Mouse (Mus musculus): Measurements from ENCODE around the gene Atp5d. TPM values are rescaled to one million over a fixed set of nuclear protein-coding genes. Genes with fewer than 3 reads are reported as not detected.

The Atp5d gene
- total RNA-seq, 2 experiments from 2014 or later: 1,168 to 1,183 TPM

DNA sequence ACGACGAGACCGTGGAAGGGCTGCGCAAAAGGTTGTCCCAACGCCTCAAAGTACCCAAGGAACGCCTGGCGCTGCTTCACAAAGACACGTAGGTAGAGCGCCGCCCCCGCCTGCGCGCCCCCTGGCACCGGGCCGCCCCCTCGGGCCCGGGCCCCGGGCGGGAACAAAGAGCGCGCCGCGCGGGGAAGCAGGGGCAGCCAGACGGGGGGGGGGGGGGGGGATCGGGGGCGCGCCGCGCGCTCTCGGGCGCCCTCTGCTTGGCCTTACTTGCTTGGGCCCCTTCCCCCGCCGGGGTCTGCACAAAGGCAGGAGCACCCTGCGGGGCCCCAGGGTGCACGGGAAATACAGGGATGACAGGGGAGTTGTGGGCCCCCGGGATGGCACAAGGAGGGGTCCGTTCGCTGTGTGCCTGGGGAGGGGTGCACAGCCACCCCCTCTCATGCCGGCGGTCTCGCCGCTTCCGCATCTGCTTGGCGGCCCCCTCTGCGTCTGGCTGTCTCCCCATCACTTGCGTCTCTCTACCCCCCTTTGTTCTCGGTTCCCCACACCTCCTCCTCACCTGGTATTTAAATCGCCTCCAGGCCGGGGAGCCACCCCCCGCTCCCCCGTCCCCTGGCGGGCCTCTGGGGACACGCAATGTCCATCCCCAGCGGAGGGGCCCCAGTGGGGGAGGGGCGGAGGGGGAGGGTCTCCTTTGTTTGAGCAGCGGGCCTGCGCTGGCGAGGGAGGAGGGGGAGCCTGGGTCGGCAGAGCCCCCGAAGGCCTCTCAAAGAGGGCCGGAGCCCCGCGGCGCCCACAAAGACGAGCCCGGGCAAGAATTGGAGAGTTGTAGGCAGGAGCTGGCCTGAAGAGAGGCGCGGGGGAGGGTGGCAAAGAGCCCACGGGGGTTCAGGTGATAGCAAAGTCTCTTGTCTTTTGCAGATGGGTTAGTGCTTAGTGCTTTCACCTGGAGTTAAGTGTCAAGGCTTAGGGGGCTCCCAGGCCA, 12.1 kb downstream of the Atp5d start:
- DNase-seq: peak; percentile 64 to 68
- intact Hi-C loops (cut with DNase I): no loop called here

GRCm38 (mm10) chr10:80151211-80152034, 13.0 kb downstream of the Atp5d start:
- intact Hi-C loops (cut with DNase I): no loop called here
- DNase-seq: peak; percentile 72 to 77

DNA sequence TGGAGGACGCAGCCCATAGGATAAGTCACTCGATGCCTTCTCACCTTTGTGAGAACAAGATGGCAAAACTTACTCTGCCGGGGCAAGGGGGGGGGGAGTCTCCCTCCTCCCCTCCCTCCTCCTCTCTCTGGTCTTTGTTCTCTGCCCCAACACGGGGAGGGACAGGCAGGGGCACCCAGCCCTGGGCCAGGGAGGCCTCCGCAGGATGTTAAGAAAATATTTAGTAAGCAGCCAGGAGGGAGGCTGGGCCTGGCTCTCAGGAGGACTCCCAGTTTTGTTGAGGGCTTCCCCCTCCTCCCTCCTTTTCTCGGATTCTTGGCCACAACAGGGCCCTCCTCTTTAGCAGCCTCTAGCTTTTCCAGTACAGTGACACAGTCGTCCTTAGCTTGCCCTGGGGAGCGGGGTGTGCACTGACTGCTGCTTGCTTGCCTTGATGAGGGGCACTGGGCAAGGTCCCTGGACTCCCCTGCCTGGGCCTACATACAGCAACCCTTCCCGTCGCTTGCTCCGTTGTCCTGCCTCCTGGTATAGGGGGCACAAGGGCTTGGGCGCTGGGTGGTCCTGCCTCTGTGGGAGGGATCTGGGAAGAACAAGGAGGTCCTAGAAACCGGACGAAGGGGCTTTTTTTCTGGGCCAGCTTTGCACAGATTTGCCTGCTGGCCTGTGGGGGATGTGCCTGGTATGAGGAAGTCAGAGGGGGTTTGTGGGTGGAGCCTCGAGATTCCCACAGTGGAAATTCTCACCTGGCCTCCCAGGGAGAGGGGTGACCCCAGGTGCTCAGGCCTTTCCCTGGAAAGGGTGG, 13.8 kb downstream of the Atp5d start:
- DNase-seq: peak in 1 of 2 experiments; percentile 65
- intact Hi-C loops (cut with DNase I): no loop called here

DNA sequence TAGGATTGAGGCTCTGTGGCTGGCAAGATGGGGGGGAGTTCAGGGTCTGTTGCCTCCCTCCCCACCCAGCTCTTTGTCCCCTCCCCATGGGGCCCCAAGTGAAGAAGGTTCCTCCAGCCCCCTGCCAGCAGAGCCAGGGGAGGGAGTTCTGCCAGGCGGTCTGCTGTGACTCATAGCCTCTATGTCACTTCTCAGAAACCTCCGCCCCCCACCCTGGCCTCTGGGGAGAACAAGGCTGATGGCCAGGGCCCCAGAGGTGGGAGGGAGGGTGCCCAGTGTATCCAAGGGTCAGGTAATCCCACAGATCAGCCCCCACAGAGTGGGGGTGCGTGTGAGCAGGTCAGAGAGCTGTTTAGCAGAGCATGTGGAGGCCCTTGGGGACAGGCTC, 14.4 kb downstream of the Atp5d start:
- no peak for DNase-seq
- intact Hi-C loops (cut with DNase I): no loop called here

- DNase-seq: no peak
- intact Hi-C loops (cut with DNase I): no loop called here
These were observed 15.3 kb downstream of the Atp5d start for GRCm38 (mm10) chr10:80153713-80154112.

GRCm38 (mm10) chr10:80154384-80154783, 16.0 kb downstream of the Atp5d start:
- DNase-seq: no peak
- intact Hi-C loops (cut with DNase I): no loop called here

GRCm38 (mm10) chr10:80155277-80155676, 16.8 kb downstream of the Atp5d start:
- no peak for DNase-seq
- intact Hi-C loops (cut with DNase I): no loop called here

DNA sequence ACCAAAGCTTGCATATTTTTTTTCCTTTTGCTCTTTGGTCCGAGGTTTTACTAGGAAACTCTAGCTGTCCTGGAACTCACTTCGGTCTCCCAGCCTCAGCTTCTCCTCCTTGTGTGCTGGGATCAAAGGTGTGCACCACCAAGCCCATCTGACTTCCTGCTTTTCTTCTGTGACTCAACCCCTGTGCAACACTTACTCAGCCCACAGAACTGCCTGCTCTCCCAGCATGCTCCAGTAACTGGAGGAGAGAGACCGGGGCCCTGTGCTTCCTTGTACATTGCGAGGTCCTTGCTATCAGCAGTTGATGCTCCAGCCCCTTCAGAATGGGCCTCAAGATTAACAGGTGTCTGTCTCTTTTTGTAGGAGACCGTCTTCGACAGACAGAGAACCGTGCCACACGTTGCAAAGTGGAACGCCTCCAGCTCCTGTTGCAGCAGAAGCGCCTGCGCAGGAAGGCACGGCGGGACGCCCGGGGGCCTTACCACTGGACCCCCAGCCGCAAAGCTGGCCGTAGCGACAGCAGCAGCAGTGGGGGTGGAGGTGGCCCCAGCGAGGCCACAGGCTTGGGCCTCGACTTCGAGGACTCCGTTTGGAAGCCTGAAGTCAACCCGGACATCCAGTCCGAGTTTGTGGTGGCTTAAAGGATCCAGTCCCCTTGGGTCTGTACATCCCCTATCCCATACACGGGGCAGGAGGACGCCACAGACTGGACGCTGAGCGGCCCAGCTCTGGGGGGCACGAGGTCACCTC, 17.7 kb downstream of the Atp5d start:
- DNase-seq: no peak
- intact Hi-C loops (cut with DNase I): no loop called here

DNA sequence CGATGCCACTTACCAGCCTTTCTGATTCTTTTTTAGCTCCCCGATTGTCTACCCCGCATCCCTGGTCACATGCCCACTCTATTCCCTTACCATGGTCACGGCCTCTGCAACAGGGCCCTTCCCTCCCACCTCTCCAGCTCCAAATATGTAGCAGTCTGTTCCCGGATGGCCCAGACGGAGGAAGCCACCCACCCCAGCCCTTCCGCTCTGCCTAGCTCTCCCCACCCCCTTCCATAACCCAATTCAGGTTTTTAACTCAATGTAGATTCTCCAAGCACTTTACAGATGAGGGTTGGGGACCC, 18.3 kb downstream of the Atp5d start:
- intact Hi-C loops (cut with DNase I): no loop called here
- DNase-seq: no peak

- intact Hi-C loops (cut with DNase I): no loop called here
- no peak for DNase-seq
These were observed 18.9 kb downstream of the Atp5d start for GRCm38 (mm10) chr10:80157141-80157929.

DNA sequence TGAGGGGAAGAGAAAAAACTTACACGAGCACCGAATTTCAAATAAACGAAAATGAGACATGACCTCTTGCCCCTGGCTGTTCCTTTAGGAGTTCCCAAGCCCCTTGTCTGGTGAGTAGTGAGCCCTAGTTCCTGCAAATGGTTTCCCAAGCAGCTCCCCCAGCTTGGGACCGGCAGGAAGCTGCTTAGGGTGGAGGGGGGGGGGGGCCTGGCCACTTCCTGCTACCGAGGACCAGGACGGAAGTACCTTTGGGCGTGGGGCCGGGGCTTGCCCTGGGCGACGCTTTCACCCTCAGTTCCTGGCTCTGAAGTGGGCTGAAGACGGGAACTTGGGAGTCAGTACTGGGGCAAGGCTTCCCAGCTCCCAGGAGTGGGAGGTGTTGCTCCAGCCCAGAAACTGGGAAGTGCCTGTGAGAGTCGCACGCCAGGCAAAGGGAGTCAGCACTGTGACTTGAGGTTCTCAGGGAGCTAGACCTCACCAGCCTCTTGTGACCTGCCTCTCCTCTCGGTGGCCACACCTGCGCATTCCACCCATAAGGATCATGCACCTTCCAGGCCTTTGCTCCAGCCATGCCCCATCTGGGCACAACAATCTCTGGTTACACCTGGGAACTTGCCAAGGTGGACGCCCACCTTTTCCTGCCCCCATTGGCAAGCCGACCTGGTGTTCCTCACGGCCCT, 20.0 kb downstream of the Atp5d start:
- peak; percentile 75 to 78 for DNase-seq
- intact Hi-C loops (cut with DNase I): no loop called here

DNA sequence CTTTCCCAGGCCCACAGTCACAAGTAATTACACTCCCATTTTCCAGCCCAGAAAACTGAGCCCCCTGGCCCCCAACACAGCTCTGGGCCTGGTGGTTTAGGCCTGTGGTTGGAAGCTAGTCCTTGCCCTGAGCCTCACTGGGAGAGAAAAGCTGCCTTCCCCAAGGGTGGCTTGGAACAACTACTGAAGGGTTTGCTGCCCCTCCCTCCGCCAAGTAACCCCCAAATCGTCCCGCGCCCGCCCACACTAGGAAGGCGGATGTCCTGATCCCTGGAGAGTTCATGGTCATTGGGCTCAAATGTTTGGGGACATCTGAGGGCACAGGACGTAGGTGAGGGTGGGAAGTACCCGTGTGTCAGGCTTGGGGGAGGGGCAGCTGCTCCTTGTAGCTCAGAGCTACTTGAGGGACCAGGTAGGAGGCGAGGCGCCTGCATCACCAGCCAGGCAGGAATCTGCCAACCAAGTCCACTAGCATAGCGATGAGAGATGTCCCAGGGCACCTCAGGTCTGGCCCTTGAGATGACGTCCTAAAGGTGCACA, 20.7 kb downstream of the Atp5d start:
- peak in 1 of 2 experiments; percentile 57 for DNase-seq
- intact Hi-C loops (cut with DNase I): loop anchor here (1.0 kb wide), 1 partner anchor 10 kb away; no protein-coding TSS in a partner anchor

GRCm38 (mm10) chr10:80159561-80160454, 21.4 kb downstream of the Atp5d start:
- intact Hi-C loops (cut with DNase I): loop anchor here (1.0 kb wide), 1 partner anchor 11 kb away; no protein-coding TSS in a partner anchor
- peak; percentile 98 to 99 for DNase-seq

DNA sequence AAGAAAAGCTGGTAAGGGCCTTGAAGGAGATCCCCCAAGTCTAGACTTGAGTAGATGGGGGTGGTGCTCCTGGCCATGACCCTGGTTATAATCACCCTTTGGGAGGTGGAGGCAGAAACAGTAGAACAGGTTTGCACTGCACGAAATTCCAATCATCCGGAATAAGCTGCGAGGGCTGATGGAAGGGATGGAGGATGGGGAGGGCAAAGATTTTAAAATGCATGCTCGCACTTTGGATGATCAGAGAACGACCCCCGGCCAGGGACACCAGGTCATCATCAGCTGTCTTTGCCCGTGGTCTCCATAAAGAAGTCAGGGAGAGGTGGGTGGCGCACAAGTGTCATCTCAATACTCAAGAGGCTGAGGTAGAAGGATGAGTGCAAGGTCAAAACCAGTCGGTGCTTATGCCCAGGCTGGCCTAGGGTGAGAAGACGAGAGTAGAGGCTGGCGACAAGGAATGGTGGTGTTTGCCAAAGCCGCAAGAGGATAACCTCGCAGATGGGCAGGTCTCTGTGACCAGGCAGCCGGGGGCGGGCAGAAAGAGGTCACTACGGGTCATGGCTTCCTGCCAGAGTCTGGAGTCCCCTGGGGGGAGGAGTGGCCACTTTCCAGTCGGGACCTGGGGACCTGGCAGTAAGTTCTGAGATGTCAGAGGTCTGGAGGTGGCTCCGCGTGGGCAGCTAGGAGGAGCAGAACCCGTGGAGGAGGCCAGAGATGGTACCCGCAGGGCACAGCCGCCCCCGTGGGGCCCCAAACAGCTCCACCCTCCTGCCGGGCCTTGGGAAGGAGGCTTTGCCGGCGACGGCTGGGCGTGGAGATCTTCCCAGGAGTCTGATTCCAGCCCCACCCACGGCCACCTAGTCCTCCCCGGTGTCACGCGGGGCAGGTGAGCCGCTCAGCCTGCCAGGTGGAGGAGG, 22.3 kb downstream of the Atp5d start:
- intact Hi-C loops (cut with DNase I): no loop called here
- DNase-seq: peak; percentile 87 to 94

DNA sequence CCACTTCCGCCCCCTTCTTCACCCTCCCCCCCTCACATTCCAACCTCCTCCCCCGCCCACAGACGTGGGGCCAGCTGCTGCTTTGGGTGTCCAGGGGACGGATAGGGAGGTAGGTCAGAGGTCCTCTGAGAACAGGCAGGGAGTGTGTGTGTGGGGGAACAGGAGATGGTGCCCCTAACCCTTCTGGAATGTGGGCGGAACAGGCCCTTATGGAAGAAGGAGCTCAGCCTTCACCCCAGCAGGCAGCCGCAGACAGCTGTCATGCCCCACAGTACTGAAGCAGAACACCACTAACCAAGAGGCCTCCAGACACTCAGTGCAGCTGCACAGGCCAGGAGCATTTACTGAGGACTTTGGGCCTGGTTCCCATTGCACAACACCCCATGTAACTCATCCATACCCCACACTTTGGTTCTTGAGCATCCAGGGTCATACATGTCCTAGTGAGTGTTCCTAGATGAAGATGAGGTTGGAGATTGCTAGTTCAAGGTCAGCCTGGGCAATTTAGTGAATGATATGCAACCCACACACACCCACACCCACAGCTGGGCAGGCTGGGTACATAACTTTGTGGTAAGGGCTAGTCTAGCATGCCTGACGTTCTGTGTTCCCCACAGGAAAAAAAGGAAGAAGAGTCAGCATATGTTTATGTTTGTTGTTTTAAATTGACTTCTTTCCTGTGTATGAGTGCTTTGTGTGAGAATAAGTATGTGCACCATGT, 23.2 kb downstream of the Atp5d start:
- intact Hi-C loops (cut with DNase I): no loop called here
- peak in 1 of 2 experiments; percentile 57 for DNase-seq

GRCm38 (mm10) chr10:80162243-80162608, 23.8 kb downstream of the Atp5d start:
- intact Hi-C loops (cut with DNase I): no loop called here
- DNase-seq: no peak
